8 mouse cellular contexts compared by ENCODE assay signal in genomic region chr7:45682144-45683126, GRCm38 (mm10). TPM values are rescaled to one million over a fixed set of nuclear protein-coding genes. Genes with fewer than 3 reads are reported as not detected.
DNase-seq lines count a peak whose midpoint lies in the region; ATAC-seq and TF ChIP-seq lines count a peak whose summit lies in the region.

No protein-coding gene starts in this region.

- intact Hi-C loops in heart, postnatal 25 days (cut with DNase I) = loop anchor here (2.0 to 10.0 kb wide), 4 partner anchors 42 to 208 kb away; no protein-coding TSS in a partner anchor

- TF ChIP-seq EP300 in liver, postnatal 0 days (IDR thresholded peaks at IDR 0.05; ENCODE audit: low read depth) = no peak
- TF ChIP-seq EP300 in stomach, postnatal 0 days (optimal IDR thresholded peaks at IDR 0.05) = no peak

- H3K36me3 ChIP-seq in forebrain, embryonic 14.5 days (ENCODE audit: control insufficient read depth, insufficient read depth, low read length) = no peaks in the 10 kb centered on the region
- H3K36me3 ChIP-seq in liver, postnatal 0 days (replicated peaks; ENCODE audit: insufficient read depth, low read length) = no peaks in the 10 kb centered on the region
- no peaks in the 10 kb centered on the region for H3K36me3 ChIP-seq in neural tube, embryonic 13.5 days
- no peaks in the 10 kb centered on the region for H3K36me3 ChIP-seq in stomach, postnatal 0 days (ENCODE audit: control insufficient read depth, insufficient read depth, low read length)

- H3K4me3 ChIP-seq in forebrain, embryonic 14.5 days (ENCODE audit: low read depth, low read length) = no peak overlapping the region
- H3K4me3 ChIP-seq in liver, postnatal 0 days (ENCODE audit: low read depth, low read length) = peak overlapping the region; percentile 15; the same call in 1 of the 2 replicates
- H3K4me3 ChIP-seq in neural tube, embryonic 13.5 days = no peak overlapping the region
- no peak overlapping the region for H3K4me3 ChIP-seq in stomach, postnatal 0 days (ENCODE audit: low read depth, low read length)

- peak; percentile 99 for TF ChIP-seq CTCF in liver, postnatal 0 days (IDR thresholded peaks at IDR 0.05; ENCODE audit: low read depth)
- peak; percentile 100 for TF ChIP-seq CTCF in stomach, postnatal 0 days (IDR thresholded peaks at IDR 0.05; ENCODE audit: low read depth)

- H3K27me3 ChIP-seq in forebrain, embryonic 14.5 days (replicated peaks; ENCODE audit: control insufficient read depth, insufficient read depth, low read length) = no peaks in the 10 kb centered on the region
- H3K27me3 ChIP-seq in liver, postnatal 0 days (ENCODE audit: insufficient read depth, low read length) = no peaks in the 10 kb centered on the region
- H3K27me3 ChIP-seq in neural tube, embryonic 13.5 days = no peaks in the 10 kb centered on the region
- no peaks in the 10 kb centered on the region for H3K27me3 ChIP-seq in stomach, postnatal 0 days (ENCODE audit: control insufficient read depth, insufficient read depth, low read length)

- H3K9me3 ChIP-seq in forebrain, embryonic 14.5 days (replicated peaks; ENCODE audit: control insufficient read depth, low read length) = no peaks in the 10 kb centered on the region
- H3K9me3 ChIP-seq in liver, postnatal 0 days (ENCODE audit: low read length) = no peaks in the 10 kb centered on the region
- no peaks in the 10 kb centered on the region for H3K9me3 ChIP-seq in neural tube, embryonic 13.5 days
- no peaks in the 10 kb centered on the region for H3K9me3 ChIP-seq in stomach, postnatal 0 days (ENCODE audit: control insufficient read depth, low read length)

- peak; percentile 71; the same call in 1 of the 2 replicates for ATAC-seq in cerebellum, adult (ENCODE audit: insufficient number of reproducible peaks, low FRiP score, low TSS enrichment)
- peak; percentile 84 for ATAC-seq in forebrain, embryonic 14.5 days
- ATAC-seq in liver, postnatal 0 days = peak; percentile 65
- ATAC-seq in neural tube, embryonic 13.5 days (ENCODE audit: low read depth) = peak; percentile 82
- ATAC-seq in stomach, postnatal 0 days (ENCODE audit: low FRiP score, low TSS enrichment) = peak; percentile 34; the same call in 1 of the 2 replicates

- no peak overlapping the region; the same call in 1 of the 2 replicates for H3K9ac ChIP-seq in forebrain, embryonic 14.5 days (ENCODE audit: low read length)
- peak overlapping the region; percentile 34; the same call in 1 of the 2 replicates for H3K9ac ChIP-seq in liver, postnatal 0 days (replicated peaks)
- peak overlapping the region; percentile 43; the same call in 1 of the 2 replicates for H3K9ac ChIP-seq in neural tube, embryonic 13.5 days
- H3K9ac ChIP-seq in stomach, postnatal 0 days (ENCODE audit: low read length) = no peak overlapping the region

- H3K4me1 ChIP-seq in forebrain, embryonic 14.5 days (ENCODE audit: control insufficient read depth, insufficient read depth, low read length) = no peaks in the 10 kb centered on the region
- peaks cover 16% of the 10 kb centered on the region for H3K4me1 ChIP-seq in liver, postnatal 0 days (ENCODE audit: insufficient read depth)
- H3K4me1 ChIP-seq in neural tube, embryonic 13.5 days (replicated peaks) = peaks cover 31% of the 10 kb centered on the region
- peaks cover 7% of the 10 kb centered on the region; the same call in 1 of the 2 replicates for H3K4me1 ChIP-seq in stomach, postnatal 0 days (replicated peaks; ENCODE audit: control insufficient read depth, insufficient read depth)

- 29% methylated on average over 14 of the region's 14 CpGs for WGBS in forebrain, embryonic 14.5 days
- WGBS in liver, postnatal 0 days (ENCODE audit: insufficient replicate concordance) = 26% methylated on average over 14 of the region's 14 CpGs
- WGBS in neural tube, embryonic 13.5 days = 31% methylated on average over 14 of the region's 14 CpGs
- WGBS in stomach, postnatal 0 days = 26% methylated on average over 14 of the region's 14 CpGs

- H3K4me2 ChIP-seq in forebrain, embryonic 14.5 days (ENCODE audit: low read length) = peak overlapping the region; percentile 33
- peak overlapping the region; percentile 59 for H3K4me2 ChIP-seq in liver, postnatal 0 days (ENCODE audit: low read depth, low read length)
- peak overlapping the region; percentile 40 for H3K4me2 ChIP-seq in neural tube, embryonic 13.5 days
- H3K4me2 ChIP-seq in stomach, postnatal 0 days (replicated peaks; ENCODE audit: low read depth) = peak overlapping the region; percentile 25; the same call in 1 of the 2 replicates

- DNase-seq in ES-CJ7 (ENCODE audit: low read depth, low spot score) = peak; percentile 92
- peak; percentile 94 for DNase-seq in forebrain, embryonic 14.5 days (ENCODE audit: low spot score)
- peak; percentile 77 for DNase-seq in heart, postnatal 25 days (ENCODE audit: low spot score)
- peak; percentile 89 for DNase-seq in layer of hippocampus, adult 11-12 months (ENCODE audit: low spot score)
- peak; percentile 89 for DNase-seq in liver, postnatal 0 days
- DNase-seq in stomach, postnatal 0 days (ENCODE audit: low spot score) = peak; percentile 94

- H3K27ac ChIP-seq in forebrain, embryonic 14.5 days (ENCODE audit: low read depth, low read length) = peak overlapping the region; percentile 34; the same call in 1 of the 2 replicates
- 0 out of 2 replicates have a peak overlapping the region, but pooled peaks have one; percentile 22 for H3K27ac ChIP-seq in liver, postnatal 0 days (ENCODE audit: low read depth)
- peak overlapping the region; percentile 35; the same call in 1 of the 2 replicates for H3K27ac ChIP-seq in neural tube, embryonic 13.5 days (replicated peaks)
- H3K27ac ChIP-seq in stomach, postnatal 0 days (replicated peaks) = peak overlapping the region; percentile 66

RNA-seq across cellular contexts. Expression of gene Ntn5, which starts 1.4 kb away (rescaled TPM):
- polyA plus RNA-seq in forebrain, embryonic 14.5 days (2014; fragmentation: Nextera tagmentation; extraction: Ambion mirVana) = 0.28 and 0.41 TPM in 2 replicates
- total RNA-seq in heart, postnatal 25 days (2021) = under 1 TPM; 0.14 to 0.29 TPM
- polyA plus RNA-seq in liver, postnatal 0 days (2015; fragmentation: Nextera tagmentation; extraction: Ambion mirVana) = 0.07 TPM in 1 of 2 replicates, not detected in the other
- 1.9 and 2.6 TPM in 2 replicates for polyA plus RNA-seq in neural tube, embryonic 13.5 days (2015; fragmentation: Nextera tagmentation; extraction: Ambion mirVana)
- polyA plus RNA-seq in stomach, postnatal 0 days (2015; fragmentation: Nextera tagmentation; extraction: Ambion mirVana) = 0.41 and 0.45 TPM in 2 replicates

RNA-seq across cellular contexts. Expression of gene Sec1, which starts 11.8 kb away (rescaled TPM):
- polyA plus RNA-seq in forebrain, embryonic 14.5 days (2014; fragmentation: Nextera tagmentation; extraction: Ambion mirVana) = 0.06 and 0.38 TPM in 2 replicates
- total RNA-seq in heart, postnatal 25 days (2021) = under 1 TPM in 1 of 2 experiments, not detected in 1; 0.16 TPM
- 0.04 TPM in 1 of 2 replicates, not detected in the other for polyA plus RNA-seq in liver, postnatal 0 days (2015; fragmentation: Nextera tagmentation; extraction: Ambion mirVana)
- 0.52 and 0.93 TPM in 2 replicates for polyA plus RNA-seq in neural tube, embryonic 13.5 days (2015; fragmentation: Nextera tagmentation; extraction: Ambion mirVana)
- polyA plus RNA-seq in stomach, postnatal 0 days (2015; fragmentation: Nextera tagmentation; extraction: Ambion mirVana) = 0.53 and 0.56 TPM in 2 replicates

RNA-seq across cellular contexts. Expression of gene Fut2, which starts 16.2 kb away (rescaled TPM):
- polyA plus RNA-seq in forebrain, embryonic 14.5 days (2014; fragmentation: Nextera tagmentation; extraction: Ambion mirVana) = 0.11 TPM in 1 of 2 replicates, not detected in the other
- under 1 TPM; 0.47 to 0.78 TPM for total RNA-seq in heart, postnatal 25 days (2021)
- polyA plus RNA-seq in liver, postnatal 0 days (2015; fragmentation: Nextera tagmentation; extraction: Ambion mirVana) = not detected in 2 replicates
- polyA plus RNA-seq in neural tube, embryonic 13.5 days (2015; fragmentation: Nextera tagmentation; extraction: Ambion mirVana) = 0.15 TPM in 1 of 2 replicates, not detected in the other
- 35.1 and 36.1 TPM in 2 replicates for polyA plus RNA-seq in stomach, postnatal 0 days (2015; fragmentation: Nextera tagmentation; extraction: Ambion mirVana)

RNA-seq across cellular contexts. Expression of gene Car11, which starts 17.2 kb away (rescaled TPM):
- 22.5 and 22.8 TPM in 2 replicates for polyA plus RNA-seq in forebrain, embryonic 14.5 days (2014; fragmentation: Nextera tagmentation; extraction: Ambion mirVana)
- total RNA-seq in heart, postnatal 25 days (2021) = 1 to 10 TPM; 2.5 to 3.8 TPM
- 0.14 and 0.15 TPM in 2 replicates for polyA plus RNA-seq in liver, postnatal 0 days (2015; fragmentation: Nextera tagmentation; extraction: Ambion mirVana)
- 44.5 and 46.0 TPM in 2 replicates for polyA plus RNA-seq in neural tube, embryonic 13.5 days (2015; fragmentation: Nextera tagmentation; extraction: Ambion mirVana)
- 2.7 and 4.4 TPM in 2 replicates for polyA plus RNA-seq in stomach, postnatal 0 days (2015; fragmentation: Nextera tagmentation; extraction: Ambion mirVana)

RNA-seq across cellular contexts. Expression of gene Dbp, which starts 22.5 kb away (rescaled TPM):
- polyA plus RNA-seq in forebrain, embryonic 14.5 days (2014; fragmentation: Nextera tagmentation; extraction: Ambion mirVana) = 3.6 and 3.7 TPM in 2 replicates
- total RNA-seq in heart, postnatal 25 days (2021) = 100 to 1,000 TPM in 1 of 2 experiments, 10 to 100 TPM in 1; 13.6 to 153 TPM
- polyA plus RNA-seq in liver, postnatal 0 days (2015; fragmentation: Nextera tagmentation; extraction: Ambion mirVana) = 3.6 and 5.2 TPM in 2 replicates
- 3.1 and 4.1 TPM in 2 replicates for polyA plus RNA-seq in neural tube, embryonic 13.5 days (2015; fragmentation: Nextera tagmentation; extraction: Ambion mirVana)
- polyA plus RNA-seq in stomach, postnatal 0 days (2015; fragmentation: Nextera tagmentation; extraction: Ambion mirVana) = 8.8 and 12.6 TPM in 2 replicates

Comparison
In these comparisons a context has a peak if more than half of its experiments do, and no peak if none do; other contexts are left out.
1. ATAC-seq: peak in every context shown above with its lines; median percentile 84 in forebrain, embryonic 14.5 days; 82 in neural tube, embryonic 13.5 days; 71 in cerebellum, adult; 65 in liver, postnatal 0 days; 34 in stomach, postnatal 0 days.
2. H3K9ac ChIP-seq: peak in liver, postnatal 0 days (single experiment) and neural tube, embryonic 13.5 days (single experiment); none in forebrain, embryonic 14.5 days (single experiment) and stomach, postnatal 0 days (single experiment).
3. RNA of gene Fut2, which starts 16.2 kb away (polyA plus RNA-seq): 35.1 to 36.1 TPM in stomach, postnatal 0 days; 0.15 TPM in neural tube, embryonic 13.5 days, 0.11 TPM in forebrain, embryonic 14.5 days and not detected in liver, postnatal 0 days; every median in the first group is over 10 times any median in the second.
4. Peak in every context shown above with its lines, with median percentiles within 50 percentile points of each other: DNase-seq, H3K27ac ChIP-seq and H3K4me2 ChIP-seq.